Mouse (Mus musculus) activated CD4-positive, CD25-positive, alpha-beta regulatory T cell, adult 4 months (primary cell): ENCODE results near the gene Csad. TPM values are rescaled to one million over a fixed set of nuclear protein-coding genes. Genes with fewer than 3 reads are reported as not detected.

Source experiments
- polyA plus RNA-seq, 2 experiments: library from polyadenylated mRNA; unstranded; fragments of 100-300 nt; shearing (Covaris generic); gene quantifications; one replicate each; pipeline ENCODE4 v1.2.1; 2017

Gene Csad
- polyA plus RNA-seq, 2 experiments from 2014 or later, result 6.6 to 9.3 TPM

Other genes with a start within 250 kb of the Csad start
- not detected for gene Krt8, start 200.2 kb downstream of the Csad start, polyA plus RNA-seq
- gene Krt18, start 176.5 kb downstream of the Csad start, polyA plus RNA-seq, result not detected
- gene Eif4b, start 131.0 kb downstream of the Csad start, polyA plus RNA-seq, result 100 to 1,000 TPM in 1 of 2 experiments, 10 to 100 TPM in 1; 87.7 to 132 TPM
- 1 to 10 TPM; 1.5 to 2.9 TPM for gene Tns2, start 104.3 kb downstream of the Csad start, polyA plus RNA-seq
- gene Spryd3, start 68.5 kb downstream of the Csad start, polyA plus RNA-seq, result 10 to 100 TPM; 19.5 to 42.0 TPM
- gene Igfbp6, start 60.4 kb downstream of the Csad start, polyA plus RNA-seq, result under 1 TPM in 1 of 2 experiments, not detected in 1; 0.81 TPM
- gene Soat2, start 54.2 kb downstream of the Csad start, polyA plus RNA-seq, result 1 to 10 TPM; 1.2 to 1.5 TPM
- gene Zfp740, start 1.5 kb downstream of the Csad start, polyA plus RNA-seq, result 10 to 100 TPM; 21.5 to 23.1 TPM
- gene Itgb7, start 27.2 kb upstream of the Csad start, polyA plus RNA-seq, result 100 to 1,000 TPM; 511 to 537 TPM
- gene Rarg, start 52.8 kb upstream of the Csad start, polyA plus RNA-seq, result 10 to 100 TPM; 16.9 to 24.8 TPM
- not detected for gene Gm9918, start 65.8 kb upstream of the Csad start, polyA plus RNA-seq
- 10 to 100 TPM; 36.7 to 40.7 TPM for gene Mfsd5, start 74.7 kb upstream of the Csad start, polyA plus RNA-seq
- gene Espl1, start 91.5 kb upstream of the Csad start, polyA plus RNA-seq, result 1 to 10 TPM; 3.6 to 5.0 TPM
- 1,000 to 10,000 TPM; 1,328 to 1,584 TPM for gene Pfdn5, start 121.4 kb upstream of the Csad start, polyA plus RNA-seq
- 100 to 1,000 TPM; 109 to 120 TPM for gene Myg1, start 127.0 kb upstream of the Csad start, polyA plus RNA-seq
- 10 to 100 TPM; 45.7 to 48.7 TPM for gene Aaas, start 146.0 kb upstream of the Csad start, polyA plus RNA-seq
- gene Sp7, start 162.5 kb upstream of the Csad start, polyA plus RNA-seq, result not detected
- gene Sp1, start 201.4 kb upstream of the Csad start, polyA plus RNA-seq, result 10 to 100 TPM; 20.6 to 21.6 TPM
- gene Amhr2, start 240.6 kb upstream of the Csad start, polyA plus RNA-seq, result not detected